Mouse (Mus musculus): Measurements from ENCODE around the gene Ndufa8.
A peak's percentile ranks its signal among the peaks of the same experiment; 100 is the strongest.

Ndufa8 gene

GRCm38 (mm10) chr2:36048748-36049566 lies at the start of gene Ndufa8, which contains the start of gene Morn5:
Gene Ndufa8 (minus strand): TSS chr2:36049406.
Gene Morn5 (plus strand): TSS chr2:36049458.
- peak; percentile 97 to 99 for DNase-seq

- no peak for DNase-seq
These were observed 48.8 kb upstream of the Ndufa8 start for GRCm38 (mm10) chr2:36098021-36098420.

- no peak for DNase-seq
These were observed 48.1 kb upstream of the Ndufa8 start for GRCm38 (mm10) chr2:36097129-36097815.

- DNase-seq, result no peak
These were observed 44.8 kb upstream of the Ndufa8 start for GRCm38 (mm10) chr2:36093914-36094475.

DNA sequence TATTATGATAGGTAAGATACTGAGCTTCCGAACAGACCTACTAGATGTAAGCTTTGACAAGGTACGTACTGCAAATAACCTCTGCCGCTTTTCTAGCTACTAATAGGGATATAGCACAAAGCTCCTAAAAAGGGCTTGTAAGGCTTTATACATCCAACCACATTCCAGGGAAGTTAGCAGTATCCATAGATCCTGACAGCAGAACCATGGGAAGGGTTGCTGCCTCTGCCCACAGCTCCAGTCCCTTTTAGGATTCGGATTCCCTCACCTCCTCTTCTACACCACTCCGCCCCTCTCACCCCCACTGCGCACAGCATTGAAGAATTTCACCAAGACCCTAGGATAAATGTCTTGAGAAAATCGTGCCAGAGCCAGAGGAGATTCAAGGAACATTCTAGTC lies 44.1 kb upstream of the Ndufa8 start:
- no peak for DNase-seq

GRCm38 (mm10) chr2:36092748-36093147 lies 43.5 kb upstream of the Ndufa8 start:
- no peak for DNase-seq

DNA sequence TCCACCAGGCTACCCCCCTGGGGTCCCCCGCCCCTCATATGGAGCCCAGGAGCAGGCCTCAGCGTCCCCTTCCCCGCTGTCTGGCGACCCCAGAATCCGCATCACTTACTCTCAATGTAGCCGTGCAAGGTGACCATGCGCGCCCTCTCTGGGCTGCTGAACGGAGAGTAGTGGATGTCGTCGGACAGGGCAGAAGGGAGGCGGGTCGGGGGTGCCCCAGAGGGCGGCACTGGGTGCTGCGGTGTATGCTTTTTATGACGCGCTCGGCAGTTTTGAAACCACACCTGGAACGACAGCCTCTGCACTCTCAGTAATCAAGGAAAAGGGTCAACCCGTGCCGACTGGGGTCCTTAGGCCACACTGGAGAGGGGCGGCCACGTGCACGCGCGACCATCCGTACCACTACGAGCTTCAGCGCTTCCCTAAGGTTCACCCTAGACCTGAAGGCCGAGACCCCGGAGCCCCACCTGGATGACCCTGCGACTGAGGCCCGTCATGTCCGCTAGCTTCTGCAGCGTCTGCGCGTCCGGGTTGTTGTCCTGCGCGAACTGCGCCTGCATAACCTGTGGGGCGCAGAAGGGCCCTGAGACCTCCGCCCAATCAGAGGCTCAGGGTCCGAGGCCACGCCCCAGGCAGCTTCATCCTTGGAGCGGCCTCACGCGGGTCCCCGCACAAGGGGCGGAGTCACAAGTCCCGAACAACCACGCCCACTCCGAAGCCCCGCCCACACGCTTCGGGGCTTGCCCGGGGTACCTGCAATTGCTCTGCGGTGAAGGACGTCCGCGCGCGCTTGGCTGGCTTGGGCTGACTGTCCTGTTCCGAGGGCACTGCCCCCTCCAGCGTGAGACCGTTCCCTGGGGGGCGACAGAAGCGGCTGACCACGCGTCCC lies 41.9 kb upstream of the Ndufa8 start:
- peak; percentile 38 to 57 for DNase-seq

- no peak for DNase-seq
These were observed 40.0 kb upstream of the Ndufa8 start for GRCm38 (mm10) chr2:36089190-36089589.

DNA sequence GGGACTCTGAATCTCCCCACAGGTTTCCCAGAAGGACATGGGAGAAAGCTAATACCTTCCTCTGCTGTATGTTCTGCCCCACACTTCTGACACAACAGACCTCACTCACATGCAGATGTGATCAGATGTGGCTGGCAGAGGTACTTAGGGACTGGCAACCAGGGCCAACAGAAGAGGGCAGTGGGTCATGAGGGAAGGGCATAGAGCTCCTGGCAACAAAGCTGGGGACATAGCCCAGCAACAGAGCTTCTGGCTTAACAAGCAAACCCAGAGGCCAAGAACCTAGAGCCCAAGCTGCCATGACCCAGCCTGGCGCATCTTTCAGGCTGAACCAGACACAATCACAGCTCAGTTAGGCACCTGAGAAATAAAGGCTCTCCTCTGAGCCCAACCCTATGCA lies 35.8 kb upstream of the Ndufa8 start:
- DNase-seq, result no peak

DNA sequence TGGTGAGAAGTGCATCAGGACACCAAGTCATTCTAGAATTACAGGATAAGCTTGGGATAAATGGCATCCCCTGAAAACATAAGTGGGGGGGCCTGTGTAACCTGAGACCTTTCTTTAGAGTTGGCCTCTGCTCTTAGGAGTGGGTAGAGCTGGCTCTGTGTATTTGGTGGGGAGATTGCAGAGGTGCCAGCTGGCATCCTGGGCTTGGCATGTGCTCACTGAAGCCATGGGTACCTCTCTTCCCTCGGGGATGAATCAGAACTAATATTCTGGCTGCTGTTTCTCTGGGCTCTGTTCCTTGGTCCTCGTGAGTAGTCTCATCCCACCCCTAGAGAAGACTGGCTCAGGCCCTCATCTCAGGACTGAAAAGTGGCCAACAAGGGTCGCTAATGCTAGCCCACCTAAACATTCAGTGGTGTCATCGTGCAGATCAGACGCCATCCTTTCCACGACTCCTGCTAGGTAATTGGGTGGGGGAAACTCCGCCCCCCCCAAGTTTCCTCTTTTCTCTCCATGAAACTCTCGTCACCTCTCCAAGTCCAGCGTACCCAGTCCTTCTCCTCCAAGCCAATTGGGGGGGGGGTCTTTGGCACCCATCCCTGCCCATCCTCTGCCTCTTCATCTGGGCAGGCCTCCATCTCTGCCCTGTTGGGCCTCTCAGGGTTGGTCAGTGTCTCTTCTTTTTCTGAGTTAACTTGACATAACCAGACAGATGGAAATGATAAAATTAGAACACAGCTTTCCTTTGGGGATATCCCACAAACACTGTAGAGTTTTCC lies 33.8 kb upstream of the Ndufa8 start:
- no peak for DNase-seq

DNA sequence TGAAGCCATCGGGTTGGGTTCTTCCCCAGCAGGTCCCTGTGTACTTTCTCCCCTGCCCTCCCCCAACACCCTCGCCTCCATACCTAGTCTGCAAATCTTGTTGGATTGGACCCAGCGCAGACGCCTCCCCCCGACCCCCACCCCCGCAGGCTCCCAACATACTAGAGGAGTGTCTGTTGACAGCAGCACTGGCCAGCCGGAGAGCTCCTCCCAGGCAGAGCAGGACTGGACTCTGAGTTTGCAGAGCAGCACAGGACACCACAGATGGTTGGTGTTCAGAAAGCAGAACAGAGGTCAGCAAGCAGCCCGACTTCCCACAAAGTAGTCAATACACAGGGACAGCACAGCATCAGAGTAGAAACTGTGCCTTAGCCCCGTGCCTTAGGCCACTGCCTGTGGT lies 32.2 kb upstream of the Ndufa8 start:
- no peak for DNase-seq

- no peak for DNase-seq
These were observed 28.1 kb upstream of the Ndufa8 start for GRCm38 (mm10) chr2:36077160-36077761.

DNA sequence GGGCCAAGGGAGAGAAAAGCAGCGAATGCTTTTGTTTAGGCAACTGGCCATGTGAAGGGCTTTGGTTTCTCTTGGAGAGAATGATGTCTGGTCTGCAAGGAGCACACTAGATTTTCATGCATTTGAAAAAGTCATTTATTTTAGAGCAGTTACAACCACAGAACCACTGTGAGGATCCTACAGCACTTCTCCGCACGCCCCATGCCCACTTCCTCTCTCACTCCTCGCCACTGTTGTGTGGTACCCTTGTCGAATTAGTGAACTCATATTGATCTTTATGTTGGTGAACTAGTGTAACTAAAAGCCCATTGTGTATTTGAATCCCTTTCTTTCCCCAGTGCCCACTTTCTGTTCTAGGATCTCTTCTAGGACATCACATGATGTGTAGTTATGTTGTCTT lies 26.0 kb upstream of the Ndufa8 start:
- DNase-seq, result no peak

- DNase-seq, result no peak
These were observed 24.6 kb upstream of the Ndufa8 start for GRCm38 (mm10) chr2:36073781-36074180.

GRCm38 (mm10) chr2:36071660-36072305 lies 22.6 kb upstream of the Ndufa8 start:
- no peak for DNase-seq

DNA sequence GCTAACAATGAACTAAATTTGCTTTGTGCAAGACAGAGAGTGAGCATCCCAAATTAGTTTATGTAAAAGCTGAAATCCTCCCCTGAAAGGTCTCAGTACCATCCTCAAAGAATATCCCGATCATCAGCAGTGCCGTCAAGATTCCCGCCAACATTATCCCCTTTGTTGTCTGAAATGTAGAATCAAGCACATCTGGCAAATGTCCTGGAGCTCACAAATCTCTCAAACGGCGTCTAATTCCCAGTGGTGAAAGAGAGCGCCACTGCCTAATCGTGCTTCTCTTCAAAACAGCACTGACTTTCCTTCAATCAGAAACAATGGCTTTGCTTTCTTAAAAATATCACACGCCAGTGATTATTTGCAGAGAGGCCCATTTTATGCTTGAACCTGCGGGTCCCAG lies 17.9 kb upstream of the Ndufa8 start:
- DNase-seq, result no peak

- no peak for DNase-seq
These were observed 12.2 kb upstream of the Ndufa8 start for GRCm38 (mm10) chr2:36061409-36061808.

DNA sequence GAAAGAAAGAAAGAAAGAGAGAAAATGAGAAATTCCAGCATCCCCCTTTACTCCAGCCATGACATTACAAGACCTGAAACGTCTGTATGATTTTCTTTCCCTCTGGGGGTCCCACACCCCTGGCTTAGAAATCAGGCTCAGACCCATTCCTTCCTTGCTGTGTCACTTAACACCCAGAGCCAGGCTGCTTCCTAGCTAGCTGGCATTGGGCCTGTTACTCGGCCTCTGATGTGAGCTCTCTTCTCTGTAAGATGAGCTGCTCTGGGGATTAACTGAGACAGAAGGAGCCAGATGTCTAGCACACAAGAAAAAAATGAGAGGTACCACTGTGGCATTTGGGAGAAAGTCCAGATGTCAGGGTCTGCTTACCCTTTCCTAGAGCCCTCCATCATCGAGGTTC lies 7.0 kb upstream of the Ndufa8 start:
- no peak for DNase-seq

DNA sequence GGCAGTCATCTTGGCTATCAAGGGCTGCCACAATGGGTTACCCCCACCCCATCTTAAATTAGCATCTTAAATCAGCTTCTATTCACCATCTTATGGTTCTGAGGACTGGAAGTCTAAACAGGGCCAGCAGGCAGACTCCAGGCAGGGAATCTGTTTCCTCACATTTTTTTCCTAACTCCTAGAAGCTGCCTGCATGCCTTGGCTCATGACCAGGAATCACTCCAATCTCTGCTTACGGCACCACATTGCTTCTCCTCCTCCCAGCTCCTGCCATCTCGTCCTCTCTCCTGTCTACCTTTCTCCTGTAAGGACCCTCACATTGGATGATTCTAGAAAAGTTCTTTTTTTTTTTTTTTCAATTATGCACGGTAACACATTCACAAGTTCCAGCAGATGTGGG lies 4.0 kb upstream of the Ndufa8 start:
- no peak for DNase-seq

- no peak for DNase-seq
These were observed 355 bp upstream of the Ndufa8 start for GRCm38 (mm10) chr2:36049567-36049954.

GRCm38 (mm10) chr2:36048164-36048563 lies 1.0 kb downstream of the Ndufa8 start:
- DNase-seq, result no peak
